Mouse (Mus musculus): ENCODE data around the gene Elp5.
"Not testable (repeated sequence)": the region's sequence is repeated elsewhere in the genome, so short reads cannot be mapped to it uniquely, and the experiment has no call there.

Gene Elp5

DNA sequence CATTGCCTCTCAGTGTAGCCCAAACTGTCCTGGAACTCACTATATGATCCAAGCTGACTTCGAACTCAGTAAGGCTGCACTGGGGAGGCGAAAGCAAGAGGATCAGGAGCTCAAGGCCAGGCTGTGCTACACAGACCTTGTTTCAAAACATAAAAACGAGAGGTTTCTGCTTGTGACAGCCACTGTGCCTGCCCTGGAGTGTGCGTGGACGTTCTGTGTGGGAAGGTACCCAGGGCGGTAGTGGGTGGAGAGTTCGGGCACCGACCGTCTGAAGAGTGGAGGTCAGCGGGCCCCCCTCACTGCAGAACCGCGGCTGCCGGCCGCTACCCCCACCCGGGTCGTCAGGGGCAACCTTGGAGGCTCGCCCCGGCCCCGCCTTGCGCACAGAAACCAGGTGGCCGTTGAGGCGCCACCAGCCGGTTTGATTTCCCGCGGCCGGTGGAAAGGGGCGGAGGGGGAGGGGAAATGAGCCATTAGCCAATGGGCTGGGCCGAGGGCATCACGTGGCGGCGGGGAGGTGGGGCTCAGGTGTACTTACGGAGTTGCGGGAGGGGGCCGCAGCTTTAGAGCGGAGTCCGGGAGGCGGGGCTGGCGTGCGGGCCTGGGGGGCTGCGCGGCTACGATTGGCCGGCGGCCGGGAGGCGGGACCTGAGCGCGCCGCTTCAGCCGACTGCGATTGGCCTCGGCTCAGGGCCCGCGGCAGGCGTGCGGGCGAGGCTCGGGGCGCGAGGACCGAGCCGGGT is 47.0 kb downstream of the Elp5 start, which contains the start of gene Ybx2:
Gene Ybx2, plus strand, starts transcription at position 660 of the 743 bp plus-strand sequence.
- peak; percentile 92 for DNase-seq (ENCODE audit: low read depth, low spot score)

GRCm38 (mm10) chr11:69934681-69935080 is 47.6 kb downstream of the Elp5 start:
- DNase-seq (ENCODE audit: low read depth, low spot score): no peak

GRCm38 (mm10) chr11:69934169-69934568 is 48.1 kb downstream of the Elp5 start:
- peak; percentile 92 for DNase-seq (ENCODE audit: low read depth, low spot score)

DNA sequence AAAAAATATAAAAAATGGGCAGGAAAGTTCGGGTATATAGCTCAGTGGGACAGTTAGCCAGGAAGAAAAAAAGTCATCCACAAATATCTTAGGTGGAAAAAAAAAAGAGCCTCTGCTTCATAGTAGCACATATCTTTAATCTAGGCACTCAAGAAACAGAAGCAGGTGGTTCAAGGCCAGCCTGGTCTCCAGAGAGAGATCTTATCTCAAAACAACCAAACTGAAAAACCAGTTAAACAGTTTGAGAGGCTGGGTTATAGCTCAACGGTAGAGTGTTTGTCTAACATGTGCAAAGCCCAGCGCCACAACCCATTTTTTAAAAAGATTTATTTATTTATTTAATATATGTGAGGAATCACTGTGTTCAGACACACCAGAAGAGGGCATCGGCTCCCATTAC is 49.3 kb downstream of the Elp5 start:
- no peak for DNase-seq (ENCODE audit: low read depth, low spot score)

DNA sequence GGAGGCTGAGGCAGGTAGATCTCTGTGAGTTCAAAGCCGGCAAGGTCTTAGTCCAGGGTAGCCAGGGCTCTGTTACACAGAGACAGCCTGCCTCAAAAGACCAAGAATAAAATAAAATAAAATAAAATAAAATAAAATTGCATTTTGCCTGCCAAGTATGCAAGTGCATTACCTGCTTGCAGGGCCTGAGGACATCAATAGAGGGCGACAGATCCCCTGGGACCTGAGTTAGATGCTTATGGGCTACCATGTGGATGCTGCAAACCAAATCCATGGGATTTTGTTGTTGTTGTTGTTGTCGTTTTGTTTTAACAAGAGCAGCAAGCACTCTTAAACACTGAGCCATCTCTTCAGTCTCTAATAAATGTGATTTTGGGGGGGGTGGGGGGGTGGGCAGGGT is 50.1 kb downstream of the Elp5 start:
- no peak for DNase-seq (ENCODE audit: low read depth, low spot score)

- no peak for DNase-seq (ENCODE audit: low read depth, low spot score)
Observed at GRCm38 (mm10) chr11:69931769-69932168, 50.5 kb downstream of the Elp5 start.

- DNase-seq (ENCODE audit: low read depth, low spot score): no peak
Observed at GRCm38 (mm10) chr11:69930967-69931537, 51.3 kb downstream of the Elp5 start.

- not testable (repeated sequence) for DNase-seq (ENCODE audit: low read depth, low spot score)
Observed at GRCm38 (mm10) chr11:69930176-69930575, 52.1 kb downstream of the Elp5 start.

DNA sequence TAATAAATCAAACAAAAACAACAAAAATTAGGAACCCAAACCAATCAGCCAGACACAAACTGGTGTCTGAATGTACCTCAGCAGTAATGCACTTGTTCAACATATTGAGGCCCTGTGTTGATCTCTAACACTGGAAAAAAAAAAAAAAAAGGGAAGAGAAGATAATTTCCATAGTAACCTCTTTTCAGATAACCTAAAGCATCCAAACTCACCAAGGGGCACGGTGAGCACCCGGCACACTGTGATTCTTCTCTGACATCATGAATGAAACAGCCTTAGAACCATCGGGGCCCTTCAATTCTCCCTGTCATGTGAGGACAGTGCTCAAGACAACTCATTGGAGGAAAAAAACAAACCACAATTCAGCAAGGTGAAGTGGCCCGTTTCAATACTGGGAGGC is 52.6 kb downstream of the Elp5 start:
- DNase-seq (ENCODE audit: low read depth, low spot score): no peak

- DNase-seq (ENCODE audit: low read depth, low spot score): no peak
Observed at GRCm38 (mm10) chr11:69927501-69927900, 54.8 kb downstream of the Elp5 start.

DNA sequence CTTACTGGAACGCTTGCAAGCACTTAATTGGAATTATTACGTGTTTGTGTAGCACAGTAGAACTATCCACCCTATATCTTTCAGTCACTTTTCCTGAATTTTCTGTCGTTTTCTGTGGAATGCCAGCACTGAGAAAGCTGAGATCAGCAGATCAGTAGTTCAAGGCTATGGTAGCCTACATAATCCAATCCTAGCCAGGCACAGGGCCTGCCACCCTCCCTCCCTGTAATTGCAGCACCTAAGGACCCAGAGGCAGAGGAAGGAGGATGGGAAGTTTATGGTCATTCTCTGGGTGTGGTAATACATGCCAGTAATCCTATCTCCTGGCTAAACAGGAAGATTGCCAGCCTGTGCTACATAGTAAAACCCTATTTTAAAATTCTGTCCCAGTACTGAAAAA is 59.5 kb downstream of the Elp5 start:
- DNase-seq (ENCODE audit: low read depth, low spot score): no peak

GRCm38 (mm10) chr11:69922012-69922756 is 60.1 kb downstream of the Elp5 start:
- no peak for DNase-seq (ENCODE audit: low read depth, low spot score)

DNA sequence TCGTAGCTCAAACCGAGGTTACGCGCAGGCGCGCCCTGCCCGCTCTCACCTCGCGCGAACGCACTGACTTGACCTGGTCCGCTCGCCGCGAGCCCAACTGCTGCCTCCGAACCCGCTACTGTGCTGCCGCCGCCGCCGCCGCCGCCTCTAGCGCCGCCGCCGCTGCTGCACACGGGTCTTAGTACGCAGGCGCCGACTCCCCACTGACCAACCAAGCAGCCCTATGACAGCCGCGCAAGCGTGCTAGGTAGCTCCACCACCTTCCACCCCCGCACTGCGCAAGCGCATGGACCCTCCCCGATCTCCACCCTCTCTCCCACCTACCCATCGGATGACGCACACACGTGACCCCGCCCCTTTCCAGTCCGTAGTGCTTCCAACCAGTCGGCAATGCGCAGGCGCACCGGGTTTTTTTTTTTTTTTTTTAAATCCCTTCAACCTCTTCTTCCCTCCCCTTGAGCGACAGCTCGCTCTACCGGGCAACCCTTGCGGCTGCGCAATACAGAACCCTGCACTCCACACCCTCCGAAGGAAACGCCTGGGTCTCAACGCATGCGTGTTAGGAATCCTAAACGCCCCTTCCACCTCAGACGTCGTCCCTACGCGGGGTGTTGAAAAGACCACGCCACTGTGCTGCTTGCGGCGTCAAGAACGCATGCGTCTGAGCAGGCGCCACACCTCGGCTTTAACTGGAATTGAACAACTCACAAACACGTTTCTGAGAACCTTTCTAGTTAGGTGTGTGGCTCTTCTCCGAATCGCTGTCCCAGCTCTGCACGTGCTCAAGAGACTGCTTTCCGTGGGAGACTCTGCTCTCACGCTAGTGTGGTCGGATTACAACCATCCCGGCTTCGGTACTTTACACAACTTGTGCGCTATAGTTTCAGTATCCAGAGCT is 61.0 kb downstream of the Elp5 start, which contains the start of gene Eif5a:
Gene Eif5a, minus strand, starts transcription at position 845 of the 898 bp plus-strand sequence.
- peak; percentile 100 for DNase-seq (ENCODE audit: low read depth, low spot score)

- no peak for DNase-seq (ENCODE audit: low read depth, low spot score)
Observed at GRCm38 (mm10) chr11:69920266-69921031, 61.9 kb downstream of the Elp5 start.

DNA sequence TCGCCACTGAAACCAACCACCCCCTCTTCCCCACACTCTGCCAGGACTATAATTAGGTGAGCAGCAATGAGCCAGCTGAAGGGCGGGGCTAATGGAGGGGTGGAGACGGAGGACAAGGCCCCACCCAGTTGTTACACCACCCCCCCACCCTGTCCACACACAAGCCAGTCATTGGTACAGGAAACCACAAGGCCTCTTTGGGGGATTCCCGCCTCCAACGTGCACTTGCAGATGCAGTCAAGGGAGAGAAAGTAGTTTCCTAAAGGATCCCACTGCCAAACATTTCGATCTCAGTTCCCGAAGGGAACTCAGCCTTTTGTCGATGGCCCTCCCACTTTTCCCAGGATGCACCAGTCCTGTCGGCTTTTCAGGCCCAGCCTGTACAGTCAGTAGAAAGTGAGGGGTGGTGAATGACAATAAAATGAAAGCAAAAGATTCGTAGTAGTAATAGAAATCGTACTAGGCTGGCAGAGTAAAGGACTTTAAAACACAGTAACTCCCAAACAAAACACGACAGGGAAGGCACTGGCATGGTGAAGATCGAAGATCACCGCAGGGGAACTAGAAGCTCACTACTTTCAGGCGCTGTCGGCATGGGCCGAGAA is 62.6 kb downstream of the Elp5 start:
- no peak for DNase-seq (ENCODE audit: low read depth, low spot score)

DNA sequence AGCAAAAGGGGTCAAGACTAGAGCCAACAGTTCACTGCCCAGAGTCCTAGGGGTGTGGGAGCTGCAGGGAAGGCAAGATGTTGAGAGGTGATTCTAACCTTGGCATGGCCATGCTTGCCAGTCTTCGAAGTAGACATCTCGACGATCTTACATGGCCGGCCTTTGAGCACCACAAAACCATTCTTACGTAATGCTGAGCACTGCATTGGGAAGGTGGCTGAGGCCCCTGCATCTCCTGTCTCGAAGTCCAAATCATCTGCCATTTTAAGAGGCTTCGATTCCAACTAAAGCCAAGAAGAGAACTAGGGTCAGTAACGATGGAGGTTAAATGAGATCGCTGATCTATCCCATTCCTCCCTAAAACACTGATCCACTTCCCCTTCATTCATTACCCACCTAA is 63.3 kb downstream of the Elp5 start:
- DNase-seq (ENCODE audit: low read depth, low spot score): no peak

Data from forelimb bud, embryonic 11.5 days (tissue).